Mouse (Mus musculus) midbrain, embryonic 10.5 days (tissue): Measurements from ENCODE around the gene Gbf1. TPM values are rescaled to one million over a fixed set of nuclear protein-coding genes. Genes with fewer than 3 reads are reported as not detected.

Experiments used
- polyA plus RNA-seq: library from polyadenylated mRNA; unstranded; fragments of >200 nt; fragmentation: Nextera tagmentation; extraction: Ambion mirVana; gene quantifications from 2 replicates; pipeline ENCODE4 v1.2.1, GENCODE M21; 2016

Gene Gbf1
- polyA plus RNA-seq, 1 experiment from 2014 or later: 43.8 TPM

Other genes starting within 250 kb of the Gbf1 start
- 16.7 and 19.8 TPM in 2 replicates for gene Armh3, start 154.0 kb upstream of the Gbf1 start, polyA plus RNA-seq
- 4.3 and 4.7 TPM in 2 replicates for gene Hps6, start 149.0 kb upstream of the Gbf1 start, polyA plus RNA-seq
- gene Pprc1, start 107.6 kb upstream of the Gbf1 start, polyA plus RNA-seq: 41.8 and 45.9 TPM in 2 replicates
- 79.0 and 79.2 TPM in 2 replicates for gene Ldb1, start 107.3 kb upstream of the Gbf1 start, polyA plus RNA-seq
- gene Nolc1, start 76.6 kb upstream of the Gbf1 start, polyA plus RNA-seq: 128 and 141 TPM in 2 replicates
- not detected in 2 replicates for gene Elovl3, start 20.6 kb upstream of the Gbf1 start, polyA plus RNA-seq
- 0.17 and 0.43 TPM in 2 replicates for gene Pitx3, start 4.2 kb upstream of the Gbf1 start, polyA plus RNA-seq
- gene Nfkb2, start 151.8 kb downstream of the Gbf1 start, polyA plus RNA-seq: 5.2 and 5.6 TPM in 2 replicates
- 4.7 and 8.9 TPM in 2 replicates for gene Psd, start 174.6 kb downstream of the Gbf1 start, polyA plus RNA-seq
- gene Fbxl15, start 175.7 kb downstream of the Gbf1 start, polyA plus RNA-seq: 24.6 and 25.0 TPM in 2 replicates
- 239 and 249 TPM in 2 replicates for gene Cuedc2, start 186.2 kb downstream of the Gbf1 start, polyA plus RNA-seq
- gene Mfsd13a, start 188.6 kb downstream of the Gbf1 start, polyA plus RNA-seq: 9.1 and 10.1 TPM in 2 replicates
- 0.96 and 1.4 TPM in 2 replicates for gene 2310034G01Rik, start 197.8 kb downstream of the Gbf1 start, polyA plus RNA-seq
- 188 and 224 TPM in 2 replicates for gene Actr1a, start 243.2 kb downstream of the Gbf1 start, polyA plus RNA-seq
- 50.2 and 53.6 TPM in 2 replicates for gene Sufu, start 244.4 kb downstream of the Gbf1 start, polyA plus RNA-seq